Mouse (Mus musculus) hindbrain, embryonic 12.5 days (tissue): Measurements from ENCODE around the gene Ywhah. TPM values are rescaled to one million over a fixed set of nuclear protein-coding genes. Genes with fewer than 3 reads are reported as not detected.
A peak's percentile ranks its signal among the peaks of the same experiment; 100 is the strongest.

Experiments
- ATAC-seq: fragments of 200-750 bp; cut with Nextera tagmentation; 2 replicates; pipeline ENCODE4 v1.8.0; 2017; ENCODE audit warnings: moderate TSS enrichment; ENCODE audit not compliant: low FRiP score
- H3K27ac ChIP-seq: fragments of 300-500 bp; sonication (generic); 2 replicates; pipeline ENCODE4 v1.5.1; 2016; ENCODE audit warnings: mild to moderate bottlenecking
- H3K27me3 ChIP-seq: fragments of 300-500 bp; sonication (generic); 2 replicates; pipeline ENCODE4 v1.6.1; 2016; ENCODE audit warnings: mild to moderate bottlenecking
- H3K36me3 ChIP-seq: fragments of 300-500 bp; sonication (generic); 2 replicates; pipeline ENCODE4 v1.6.1; 2016; ENCODE audit warnings: mild to moderate bottlenecking
- H3K4me1 ChIP-seq: fragments of 300-500 bp; sonication (generic); 2 replicates; pipeline ENCODE4 v1.6.1; 2016
- H3K4me2 ChIP-seq: fragments of 300-500 bp; sonication (generic); replicated peaks from 2 replicates; pipeline ENCODE4 v1.6.1; 2016; ENCODE audit warnings: mild to moderate bottlenecking
- H3K4me3 ChIP-seq: fragments of 300-500 bp; sonication (generic); 2 replicates; pipeline ENCODE4 v1.5.1; 2016; ENCODE audit warnings: mild to moderate bottlenecking
- H3K9ac ChIP-seq: fragments of 300-500 bp; sonication (generic); 2 replicates; pipeline ENCODE4 v1.6.1; 2016; ENCODE audit warnings: mild to moderate bottlenecking, moderate library complexity
- H3K9me3 ChIP-seq: fragments of 300-500 bp; sonication (generic); replicated peaks from 2 replicates; pipeline ENCODE4 v1.6.1; 2016; ENCODE audit warnings: mild to moderate bottlenecking
- WGBS: fragments of 180-500 bp; shearing (Covaris S2); methylation state at CpG from one replicate; pipeline ENCODE4 v1.1.7; 2016; 5-methylcytosine and 5-hydroxymethylcytosine counted together
- polyA plus RNA-seq: library from polyadenylated mRNA; unstranded; fragments of >200 nt; fragmentation: Nextera tagmentation; extraction: Ambion mirVana; gene quantifications from 2 replicates; pipeline ENCODE4 v1.2.1, GENCODE M21; 2016

Ywhah gene
- polyA plus RNA-seq, 1 experiment from 2014 or later = 461 TPM

DNA sequence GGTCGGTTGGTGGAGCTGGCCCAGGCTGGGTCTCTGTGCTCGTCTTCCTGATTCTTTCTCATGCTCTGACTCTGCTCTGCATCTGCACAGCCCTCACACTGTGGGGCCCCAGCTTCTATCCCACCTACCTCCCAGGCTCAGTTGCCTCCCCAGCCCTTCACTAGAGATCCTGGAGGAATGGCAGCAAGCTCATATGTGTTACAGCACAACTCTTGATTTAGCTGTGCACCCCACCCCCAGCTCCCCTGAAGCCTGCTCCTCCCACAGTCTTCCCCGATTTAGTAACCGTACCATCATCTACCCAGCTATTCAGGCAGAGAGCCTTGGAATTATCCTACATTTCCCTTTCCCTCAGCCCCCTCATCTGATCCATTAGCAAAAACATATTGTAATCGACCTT is 17.5 kb upstream of the Ywhah start:
- WGBS = 88% methylated on average over 5 of the region's 5 CpGs

DNA sequence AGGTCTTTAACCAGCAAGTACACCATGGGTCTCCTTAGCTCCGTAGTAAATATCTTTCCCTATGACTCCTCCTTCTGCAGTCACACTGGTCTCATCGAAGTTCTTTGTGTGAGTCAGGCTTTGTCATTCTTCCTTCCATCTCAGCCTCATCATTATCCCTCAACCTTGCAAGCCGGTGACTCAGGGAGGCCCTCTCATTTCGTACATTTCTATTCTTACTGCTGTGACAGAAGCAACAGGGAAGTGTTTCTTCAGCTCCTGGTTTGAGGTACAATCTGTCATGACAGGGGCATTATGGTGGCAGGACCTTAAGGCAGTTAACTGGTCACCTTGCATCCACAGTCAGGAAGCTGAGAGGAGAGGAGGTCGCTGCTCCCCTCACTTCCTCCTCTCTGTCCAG is 15.8 kb upstream of the Ywhah start:
- no peak for ATAC-seq
- Histone ChIP-seq H3K4me2 (no peak overlapping the region), H3K4me3 (no peak overlapping the region), H3K36me3 (no peaks in the 10 kb centered on the region), H3K9ac (no peak overlapping the region), H3K27me3 (no peaks in the 10 kb centered on the region), H3K9me3 (no peaks in the 10 kb centered on the region), H3K27ac (no peak overlapping the region), H3K4me1 (peaks cover 17% of the 10 kb centered on the region)
- WGBS = 85% methylated on average over 5 of the region's 5 CpGs

More for the DNA sequence above, 17.5 kb upstream of the Ywhah start:
- no peak overlapping the region for H3K9ac ChIP-seq
- H3K27ac ChIP-seq = no peak overlapping the region
- H3K36me3 ChIP-seq = no peaks in the 10 kb centered on the region
- H3K27me3 ChIP-seq = no peaks in the 10 kb centered on the region
- no peak overlapping the region for H3K4me2 ChIP-seq
- peaks cover 13% of the 10 kb centered on the region for H3K4me1 ChIP-seq
- no peak for ATAC-seq
- no peaks in the 10 kb centered on the region for H3K9me3 ChIP-seq
- no peak overlapping the region for H3K4me3 ChIP-seq

DNA sequence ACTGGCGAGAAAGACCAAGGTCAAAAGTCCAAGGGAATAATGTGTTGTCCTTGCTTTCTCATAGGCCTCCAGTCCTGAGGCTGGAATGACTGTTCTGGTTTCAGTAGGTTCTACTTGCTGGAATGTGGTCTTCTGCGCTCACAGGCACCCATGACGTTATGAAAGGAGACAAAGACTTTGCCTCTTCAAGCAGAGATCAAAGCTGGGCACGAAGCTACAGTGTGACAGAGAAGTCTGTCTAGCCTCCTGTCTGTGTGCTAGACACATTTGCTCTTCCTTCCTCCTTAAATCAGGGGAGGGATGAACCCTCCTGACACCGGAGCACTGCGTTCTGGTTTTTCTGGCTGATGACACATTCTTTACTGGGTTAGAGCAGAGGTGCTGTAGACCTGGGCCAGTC is 15.1 kb upstream of the Ywhah start:
- Histone ChIP-seq H3K27ac (no peak overlapping the region), H3K9ac (no peak overlapping the region), H3K4me2 (no peak overlapping the region), H3K4me1 (peaks cover 17% of the 10 kb centered on the region), H3K27me3 (no peaks in the 10 kb centered on the region), H3K36me3 (no peaks in the 10 kb centered on the region), H3K4me3 (no peak overlapping the region), H3K9me3 (no peaks in the 10 kb centered on the region)
- 78% methylated on average over 6 of the region's 6 CpGs for WGBS
- no peak for ATAC-seq

DNA sequence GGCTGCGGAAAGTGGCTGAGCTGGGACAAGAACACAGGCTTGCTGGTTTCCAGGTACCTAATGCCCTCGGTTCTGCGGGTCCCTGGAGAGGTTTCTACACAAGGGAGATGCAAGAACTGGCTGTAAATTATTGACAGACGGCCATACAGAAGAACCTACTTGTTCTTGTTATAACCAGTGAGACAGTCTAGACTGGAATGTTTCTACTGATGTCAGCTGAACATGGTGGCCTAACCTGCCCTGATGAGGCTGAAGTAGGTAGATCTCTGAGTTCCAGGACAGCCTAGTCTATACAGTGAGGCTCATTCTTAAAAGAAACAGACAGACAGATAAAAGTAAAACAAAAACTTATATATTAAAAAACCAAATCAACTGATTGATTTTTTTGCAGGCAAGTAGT is 14.5 kb upstream of the Ywhah start:
- no peak for ATAC-seq

DNA sequence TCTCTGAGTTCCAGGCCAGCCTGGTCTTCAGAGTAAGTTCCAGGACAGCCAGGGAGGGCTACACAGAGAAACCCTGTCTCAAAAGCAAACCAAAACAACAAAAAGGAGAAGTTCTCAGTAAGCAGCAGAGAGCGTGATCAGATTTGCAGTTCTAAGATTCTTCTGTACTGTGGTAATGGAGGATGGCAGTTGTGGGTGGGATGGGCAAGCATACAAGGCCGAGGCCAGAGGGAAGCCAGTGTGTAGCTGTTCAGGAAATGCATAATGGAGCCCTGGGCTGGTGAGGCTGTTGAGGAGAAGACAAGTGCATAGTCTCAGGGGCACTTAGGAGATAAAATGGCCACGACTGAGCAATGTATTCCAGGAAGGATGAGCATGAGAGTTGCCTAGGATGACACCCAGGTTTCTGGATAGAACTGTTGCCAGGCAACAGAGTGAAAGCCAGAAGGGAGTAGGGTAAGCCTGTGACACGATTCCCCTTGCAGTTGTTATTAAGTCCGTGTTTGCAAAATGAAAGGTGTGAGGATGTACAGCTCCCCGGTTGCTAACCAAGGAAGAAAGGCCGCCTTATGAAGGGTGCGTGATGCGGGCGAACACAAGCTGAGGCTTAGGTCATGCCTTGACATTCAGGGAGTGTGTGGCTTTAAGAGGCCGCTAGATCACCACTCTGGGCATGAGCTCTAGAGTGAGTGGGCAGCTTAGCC is 13.0 kb upstream of the Ywhah start:
- H3K9ac ChIP-seq = no peak overlapping the region
- no peak overlapping the region for H3K4me3 ChIP-seq
- H3K27me3 ChIP-seq = no peaks in the 10 kb centered on the region
- H3K9me3 ChIP-seq = no peaks in the 10 kb centered on the region
- peak overlapping the region; percentile 53 for H3K27ac ChIP-seq
- no peaks in the 10 kb centered on the region for H3K36me3 ChIP-seq
- 0 out of 2 replicates have a peak, but pooled peaks have one; percentile 39 for ATAC-seq
- H3K4me1 ChIP-seq = peaks cover 26% of the 10 kb centered on the region
- WGBS = 77% methylated on average over 11 of the region's 11 CpGs
- H3K4me2 ChIP-seq = no peak overlapping the region

More for the DNA sequence above, 14.5 kb upstream of the Ywhah start:
- H3K4me3 ChIP-seq = no peak overlapping the region
- H3K27ac ChIP-seq = no peak overlapping the region
- H3K4me1 ChIP-seq = peaks cover 17% of the 10 kb centered on the region
- WGBS = 72% methylated on average over 4 of the region's 4 CpGs
- H3K9me3 ChIP-seq = no peaks in the 10 kb centered on the region
- no peaks in the 10 kb centered on the region for H3K27me3 ChIP-seq
- no peak overlapping the region for H3K4me2 ChIP-seq
- no peaks in the 10 kb centered on the region for H3K36me3 ChIP-seq
- H3K9ac ChIP-seq = no peak overlapping the region

DNA sequence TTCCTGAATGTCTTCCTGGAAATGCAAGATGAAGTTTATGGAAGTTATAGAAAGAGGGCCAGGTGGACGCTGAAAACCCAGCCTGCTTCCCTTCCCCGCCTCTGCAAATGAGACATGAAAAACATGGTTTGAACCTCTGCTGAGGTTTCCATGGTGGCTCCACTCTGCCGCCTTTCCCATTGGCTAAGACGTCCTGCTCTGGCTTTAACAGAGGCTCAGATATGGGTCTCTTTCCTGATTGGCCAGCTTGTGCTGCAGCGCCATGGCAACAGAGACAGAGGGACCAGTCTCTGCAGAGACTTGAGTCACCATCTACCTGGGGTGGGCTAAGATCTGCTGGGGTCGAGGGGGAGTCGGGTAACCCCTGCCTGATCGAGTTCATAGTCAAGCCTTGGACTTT is 11.9 kb upstream of the Ywhah start:
- Histone ChIP-seq H3K27ac (peak overlapping the region; percentile 53), H3K4me1 (peaks cover 36% of the 10 kb centered on the region), H3K27me3 (no peaks in the 10 kb centered on the region), H3K9me3 (no peaks in the 10 kb centered on the region), H3K4me3 (no peak overlapping the region), H3K9ac (no peak overlapping the region), H3K36me3 (no peaks in the 10 kb centered on the region), H3K4me2 (no peak overlapping the region)
- 36% methylated on average over 8 of the region's 8 CpGs for WGBS
- ATAC-seq = peak; percentile 40; the same call in 1 of the 2 replicates

DNA sequence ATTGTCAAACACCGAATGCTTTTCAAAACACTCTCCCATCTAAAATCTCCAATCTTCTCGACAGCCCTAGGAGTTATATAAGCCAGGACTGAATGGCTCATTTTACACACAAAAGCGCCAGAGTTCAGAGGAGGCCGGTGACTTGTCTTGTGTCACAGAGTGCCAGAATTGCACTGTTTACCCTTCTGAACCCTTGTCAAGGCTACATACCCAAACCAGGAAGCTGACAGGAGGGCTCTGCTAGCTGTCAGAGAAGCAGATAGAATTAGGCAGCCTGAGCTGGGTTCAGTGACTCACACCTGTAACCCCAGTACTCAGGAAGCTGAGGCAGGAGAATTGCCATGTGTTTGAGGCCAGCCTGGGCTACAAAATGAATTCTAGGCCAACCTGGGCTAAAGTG is 11.2 kb upstream of the Ywhah start:
- Histone ChIP-seq H3K4me2 (no peak overlapping the region), H3K36me3 (no peaks in the 10 kb centered on the region), H3K27ac (no peak overlapping the region), H3K27me3 (no peaks in the 10 kb centered on the region), H3K4me3 (no peak overlapping the region), H3K4me1 (peaks cover 36% of the 10 kb centered on the region), H3K9ac (no peak overlapping the region), H3K9me3 (no peaks in the 10 kb centered on the region)
- WGBS = 73% methylated on average over 4 of the region's 4 CpGs
- no peak for ATAC-seq

DNA sequence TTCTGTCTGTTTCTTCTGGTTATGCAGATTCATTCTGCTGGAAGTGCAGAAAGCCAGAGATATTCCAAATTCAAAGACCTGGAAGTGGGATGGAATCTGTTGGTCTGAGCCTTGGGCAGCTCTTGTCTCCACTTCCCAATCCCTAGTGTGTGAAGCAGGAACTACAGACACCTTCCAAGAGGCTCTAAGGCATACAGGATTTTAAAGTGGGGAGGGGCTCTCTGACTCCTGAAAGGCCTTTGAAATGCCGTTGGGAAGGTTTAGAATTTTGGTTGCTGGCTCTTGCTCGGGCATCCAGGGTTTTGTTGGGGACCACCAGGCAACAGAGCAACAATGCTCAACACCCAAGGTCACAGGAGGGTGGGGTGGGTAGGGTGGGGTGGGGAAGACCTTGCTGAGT is 9.3 kb upstream of the Ywhah start:
- no peak overlapping the region for H3K4me2 ChIP-seq
- WGBS = 63% methylated on average over 2 of the region's 2 CpGs
- H3K9me3 ChIP-seq = no peaks in the 10 kb centered on the region
- no peak overlapping the region for H3K4me3 ChIP-seq
- H3K27ac ChIP-seq = no peak overlapping the region
- peaks cover 36% of the 10 kb centered on the region for H3K4me1 ChIP-seq
- H3K27me3 ChIP-seq = no peaks in the 10 kb centered on the region
- ATAC-seq = no peak
- no peaks in the 10 kb centered on the region for H3K36me3 ChIP-seq
- H3K9ac ChIP-seq = no peak overlapping the region

DNA sequence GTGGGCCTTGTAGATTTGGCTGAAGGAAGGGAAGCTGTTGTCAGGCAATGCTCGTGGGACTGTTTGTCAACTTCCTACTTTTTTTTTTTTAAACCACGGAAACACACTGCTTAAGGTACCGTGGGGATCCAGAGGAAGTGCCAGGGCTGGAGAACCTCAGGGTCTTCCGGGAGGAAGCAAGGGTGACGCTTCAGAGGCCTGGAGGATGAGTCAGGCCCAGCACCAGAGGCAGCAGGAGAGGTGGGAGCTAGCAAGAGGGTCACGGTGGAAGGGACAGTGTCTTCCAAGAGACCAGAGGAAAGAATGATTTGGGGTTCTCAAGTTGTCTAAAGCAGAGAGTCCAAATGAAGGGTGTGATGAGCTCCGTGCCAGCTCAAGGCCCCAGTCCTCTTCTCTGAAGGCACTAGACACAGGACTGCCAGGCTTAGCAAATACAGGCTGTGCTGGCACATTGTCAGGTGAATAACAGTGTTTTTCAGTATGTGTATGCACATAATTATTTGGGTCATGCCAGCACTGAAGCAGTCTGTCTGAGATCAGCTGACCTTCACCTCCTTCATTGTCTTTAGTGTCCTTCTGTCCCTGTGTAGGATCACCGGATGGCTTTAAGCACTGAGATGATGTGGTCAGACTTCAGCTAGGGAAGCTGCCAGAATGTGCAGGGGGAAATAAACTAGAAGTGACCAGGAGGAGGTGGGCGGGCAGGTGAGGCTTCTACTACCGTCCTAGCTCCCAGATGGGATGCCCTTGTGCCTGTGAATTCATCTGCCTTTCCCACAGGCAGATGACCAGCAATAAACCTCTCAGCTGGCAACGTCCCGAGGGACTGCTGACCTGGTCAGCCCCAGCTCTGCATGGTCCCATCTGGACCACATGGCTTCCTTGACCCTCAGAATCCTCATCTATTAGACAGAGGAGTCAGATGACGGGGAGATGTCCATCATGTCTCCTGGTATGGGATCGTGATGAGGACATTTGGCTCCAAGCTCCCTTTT is 8.5 kb upstream of the Ywhah start:
- Histone ChIP-seq H3K4me1 (peaks cover 36% of the 10 kb centered on the region), H3K9me3 (no peaks in the 10 kb centered on the region), H3K4me3 (no peak overlapping the region), H3K36me3 (no peaks in the 10 kb centered on the region), H3K27me3 (no peaks in the 10 kb centered on the region), H3K27ac (peak overlapping the region; percentile 91), H3K9ac (no peak overlapping the region), H3K4me2 (peak overlapping the region; percentile 34; the same call in 1 of the 2 replicates)
- ATAC-seq = no peak
- WGBS = 75% methylated on average over 14 of the region's 14 CpGs

DNA sequence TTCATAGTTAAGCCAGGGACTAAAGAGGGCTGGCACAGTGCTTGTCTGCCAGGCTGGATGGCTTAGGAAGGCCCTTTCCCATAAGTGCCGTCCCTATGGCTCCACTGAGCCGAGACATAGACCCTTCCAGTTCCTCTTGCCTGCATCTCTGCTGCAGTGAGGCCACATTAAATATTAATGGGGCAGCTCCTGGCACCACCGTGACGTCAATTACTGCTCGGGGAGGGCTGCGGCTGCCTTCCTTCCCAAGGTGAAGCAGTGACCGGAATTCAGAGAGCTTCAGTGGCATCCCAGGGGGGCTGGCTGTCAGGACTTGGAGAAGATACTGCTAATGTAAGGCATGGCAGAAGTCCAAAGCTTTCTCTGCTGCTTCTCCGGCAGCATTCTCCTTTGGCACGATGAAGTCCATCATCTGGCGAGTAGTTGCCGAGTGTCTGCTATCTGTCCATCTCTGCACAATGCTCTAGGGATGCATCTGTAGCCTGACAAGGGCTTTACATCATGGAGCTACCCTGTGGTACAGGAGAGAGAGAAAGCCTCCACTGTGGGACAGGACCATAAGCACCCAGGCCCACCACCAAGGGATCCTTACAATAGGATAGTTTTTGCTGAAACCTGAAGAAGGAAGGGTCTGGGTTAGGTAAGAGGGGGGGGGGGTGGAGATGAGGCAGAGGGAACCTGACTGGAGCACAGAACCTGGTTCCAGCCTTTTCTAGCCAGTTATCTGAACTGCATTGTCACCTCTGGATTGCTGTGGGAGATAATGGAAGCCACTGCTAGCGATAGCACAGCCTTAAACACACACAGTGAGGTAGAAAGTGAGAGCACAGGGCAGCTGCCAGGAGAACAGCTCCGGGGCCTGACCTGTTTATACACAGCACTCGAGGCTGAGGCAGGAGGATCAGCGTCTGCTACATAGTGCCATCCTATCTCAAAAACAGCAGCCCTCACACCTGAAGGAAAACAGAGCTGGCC is 7.2 kb upstream of the Ywhah start:
- no peaks in the 10 kb centered on the region for H3K27me3 ChIP-seq
- WGBS = 32% methylated on average over 15 of the region's 15 CpGs
- peak overlapping the region; percentile 34 for H3K4me2 ChIP-seq
- no peak overlapping the region; the same call in 1 of the 2 replicates for H3K9ac ChIP-seq
- H3K27ac ChIP-seq = peak overlapping the region; percentile 91
- H3K4me3 ChIP-seq = no peak overlapping the region
- peak; percentile 84 for ATAC-seq
- peaks cover 25% of the 10 kb centered on the region for H3K4me1 ChIP-seq
- no peaks in the 10 kb centered on the region for H3K36me3 ChIP-seq
- H3K9me3 ChIP-seq = no peaks in the 10 kb centered on the region

DNA sequence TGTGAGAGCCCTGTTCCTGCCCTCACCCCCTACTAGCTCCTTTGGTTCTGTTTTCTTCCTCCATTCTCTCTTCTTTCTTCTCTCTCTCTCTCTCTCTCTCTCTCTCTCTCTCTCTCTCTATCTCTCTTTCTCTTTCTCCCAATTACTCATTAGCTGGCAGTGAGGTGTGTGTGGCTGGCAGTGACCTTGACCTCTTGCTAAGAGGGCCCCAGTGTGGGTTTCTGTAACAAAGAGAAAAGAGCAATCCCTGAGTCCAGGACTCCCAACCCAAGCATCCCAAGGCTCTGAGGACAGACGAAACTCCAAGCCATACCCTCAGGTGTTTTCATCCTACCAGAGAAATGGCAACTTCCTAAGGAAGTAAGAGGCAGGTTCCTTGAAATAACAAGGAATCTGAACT is 4.5 kb upstream of the Ywhah start:
- Histone ChIP-seq H3K9ac (no peak overlapping the region), H3K4me1 (peaks cover 28% of the 10 kb centered on the region), H3K27me3 (no peaks in the 10 kb centered on the region), H3K4me3 (no peak overlapping the region), H3K27ac (no peak overlapping the region), H3K9me3 (no peaks in the 10 kb centered on the region), H3K4me2 (no peak overlapping the region), H3K36me3 (no peaks in the 10 kb centered on the region)
- no peak for ATAC-seq
- WGBS = 79% methylated on average over 1 of the region's 1 CpGs
